Mouse (Mus musculus): ENCODE data around the gene Steap2.
A peak's percentile ranks its signal among the peaks of the same experiment; 100 is the strongest.

Steap2 gene

GRCm38 (mm10) chr5:5664371-5664926 is 29.9 kb downstream of the Steap2 start:
- no peak for DNase-seq (ENCODE audit: low spot score in 2 of 2)

- peak; percentile 33 to 64 for DNase-seq (ENCODE audit: low spot score in 2 of 2)
Measured at GRCm38 (mm10) chr5:5663655-5664370, 30.6 kb downstream of the Steap2 start, which contains the start of gene Cfap69. Gene Cfap69 (minus strand): TSS chr5:5664239.

DNA sequence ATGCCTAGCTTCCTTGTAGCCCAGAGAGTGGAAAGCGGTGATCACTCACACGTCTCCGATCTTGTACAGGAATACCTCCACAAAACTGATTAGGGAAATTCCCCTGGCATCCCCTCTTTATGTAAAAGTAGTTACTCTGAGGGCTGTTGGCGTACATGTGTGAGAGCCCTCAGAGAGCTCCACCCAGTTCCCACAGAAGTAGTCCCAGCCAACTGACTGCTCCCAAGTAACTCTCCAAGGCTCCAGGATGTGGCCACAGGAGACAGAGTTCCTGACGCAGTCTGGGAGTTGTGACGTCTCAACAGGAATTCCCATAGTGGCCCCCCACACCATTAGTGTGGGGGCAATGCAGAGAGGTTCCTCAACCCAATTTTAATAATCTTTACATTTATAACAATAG is 31.3 kb downstream of the Steap2 start:
- no peak for DNase-seq (ENCODE audit: low spot score in 2 of 2)

GRCm38 (mm10) chr5:5658680-5659079 is 35.7 kb downstream of the Steap2 start:
- no peak for DNase-seq (ENCODE audit: low spot score in 2 of 2)

DNA sequence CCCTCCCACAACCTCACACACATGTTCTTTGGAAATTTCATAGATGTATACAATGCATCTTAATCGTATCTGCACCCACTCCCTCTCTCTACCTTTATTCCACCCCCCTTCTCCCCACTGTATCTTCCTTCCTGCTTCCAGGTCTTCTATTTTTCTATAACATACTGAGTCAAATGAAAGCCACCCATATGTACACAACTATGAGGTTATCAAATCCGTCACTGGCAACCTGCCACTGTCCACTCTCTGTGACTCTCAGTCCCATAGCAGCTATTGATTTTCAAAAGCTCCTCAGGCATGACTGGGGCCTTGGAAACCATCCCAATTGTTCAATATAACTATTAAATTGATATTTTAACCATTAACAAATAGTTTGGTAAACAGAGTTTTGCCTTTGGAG is 36.4 kb downstream of the Steap2 start:
- DNase-seq (ENCODE audit: low spot score in 2 of 2): no peak

DNA sequence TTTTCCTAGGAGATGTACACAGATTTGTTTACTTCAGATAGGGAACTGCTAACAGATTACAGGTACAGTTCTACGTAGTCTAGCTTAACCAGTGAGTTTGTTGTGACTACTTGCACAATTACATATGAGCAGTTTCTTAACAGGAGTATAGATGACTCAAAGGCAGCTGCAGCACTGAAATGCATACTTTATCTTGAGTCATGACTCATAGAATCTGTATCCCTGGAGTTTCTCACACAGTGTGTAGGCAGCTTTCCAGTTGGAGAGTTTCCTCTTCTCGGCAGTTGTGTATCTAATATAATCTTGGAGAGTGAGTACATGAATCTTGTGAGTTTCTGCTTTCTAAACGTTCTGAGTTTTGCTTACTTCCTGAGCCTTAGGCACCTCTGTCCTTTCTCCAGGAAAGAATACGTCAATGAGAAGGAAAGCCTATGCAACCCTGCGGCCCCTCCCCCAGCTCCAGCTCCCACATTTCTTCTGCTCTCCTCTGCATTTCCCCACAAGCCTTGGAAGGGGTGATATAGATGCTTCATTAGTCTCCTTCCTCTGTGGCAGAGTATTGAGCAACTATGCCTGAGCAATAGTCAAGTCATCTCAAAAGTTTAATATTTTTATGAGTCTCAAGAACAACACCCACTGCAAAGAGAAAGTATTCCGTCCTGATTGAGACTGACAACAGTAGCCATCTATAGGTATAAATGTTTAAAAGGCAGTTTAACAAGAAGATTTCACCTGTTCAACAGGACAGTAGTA is 45.4 kb downstream of the Steap2 start:
- DNase-seq (ENCODE audit: low spot score in 2 of 2): peak in 1 of 2 experiments; percentile 11

DNA sequence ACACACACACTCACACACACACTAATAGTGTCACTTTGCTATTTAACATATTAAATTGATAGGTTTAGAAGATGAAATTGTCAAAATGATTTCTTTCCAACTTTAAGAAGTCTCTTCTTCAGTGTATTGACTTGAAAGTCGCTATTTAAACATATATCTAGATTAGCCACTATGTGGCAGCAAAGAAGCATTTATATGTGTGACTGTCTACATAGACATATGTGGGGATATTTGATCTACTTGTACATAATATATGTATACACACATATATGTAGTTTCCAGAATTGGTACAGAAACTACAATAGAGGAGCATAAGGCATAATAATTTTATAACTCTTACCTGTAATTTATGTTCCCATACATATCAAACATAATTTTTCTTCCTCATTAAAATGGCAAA is 48.2 kb downstream of the Steap2 start:
- DNase-seq (ENCODE audit: low spot score in 2 of 2): no peak

DNA sequence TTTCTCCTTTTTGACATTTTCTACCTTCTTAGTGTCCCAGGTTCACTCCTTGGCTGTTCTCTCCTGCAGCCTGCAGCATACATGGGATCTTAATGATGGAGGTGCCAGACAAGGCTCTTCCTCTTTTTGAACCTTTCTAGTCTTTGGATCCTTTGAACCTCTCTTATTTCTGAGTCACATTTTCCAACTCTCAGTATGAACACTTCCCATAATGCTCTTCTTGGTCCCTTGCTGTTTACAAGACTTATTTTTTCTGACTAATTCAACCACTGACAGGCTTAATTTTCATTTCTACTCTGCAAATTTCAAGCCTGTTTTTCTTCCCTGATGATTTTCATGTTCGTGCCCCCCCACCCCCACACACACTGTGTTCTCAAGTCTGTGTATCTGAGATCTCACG is 55.9 kb downstream of the Steap2 start:
- no peak for DNase-seq (ENCODE audit: low spot score in 2 of 2)

- no peak for DNase-seq (ENCODE audit: low spot score in 2 of 2)
Measured at GRCm38 (mm10) chr5:5625491-5625890, 68.9 kb downstream of the Steap2 start.

GRCm38 (mm10) chr5:5618329-5618728 is 76.0 kb downstream of the Steap2 start:
- no peak for DNase-seq (ENCODE audit: low spot score in 2 of 2)

Data from urinary bladder, postnatal 36 days (tissue).